Mouse (Mus musculus) mouse trophoblast stem cell (cell line): ENCODE measurements at regions not wholly inside any gene's neighbourhood (a gene's known extent, or its start where the extent isn't known, plus 50 kb on each side); places are given as distances from the start of the nearest gene placed in this dataset.
"Not testable (repeated sequence)": the region's sequence is repeated elsewhere in the genome, so short reads cannot be mapped to it uniquely, and the experiment has no call there.

ENCODE experiments used
- in situ Hi-C, 2 experiments: fragments of 300-500 bp; cut with MseI, MboI; formaldehyde crosslinking; loops; 2 replicates in 1 of 2; 3 replicates in 1 of 2; pipeline ENCODE4 v1.15.1; 2025

GRCm38 (mm10) chr10:27761402-27761801, 141.8 kb upstream of the Lama2 start:
- in situ Hi-C loops, result loop anchor here in 1 of 2 experiments (10.0 kb wide), 1 partner anchor 627 kb away; no protein-coding TSS in a partner anchor

- in situ Hi-C loops, result no loop called here
These were observed 182.8 kb upstream of the Lama2 start for GRCm38 (mm10) chr10:27802368-27802767.

GRCm38 (mm10) chr10:27809539-27809938, 190.0 kb upstream of the Lama2 start:
- in situ Hi-C loops, result no loop called here

GRCm38 (mm10) chr10:27825671-27826070, 206.1 kb upstream of the Lama2 start:
- in situ Hi-C loops, result not testable (repeated sequence)

- in situ Hi-C loops, result no loop called here
These were observed 208.8 kb upstream of the Lama2 start for GRCm38 (mm10) chr10:27828346-27828745.

- in situ Hi-C loops, result no loop called here
These were observed 219.1 kb upstream of the Lama2 start for GRCm38 (mm10) chr10:27838666-27839065.

- in situ Hi-C loops, result no loop called here
These were observed 221.6 kb upstream of the Lama2 start for GRCm38 (mm10) chr10:27841042-27841709.

GRCm38 (mm10) chr10:27843010-27843409, 223.5 kb upstream of the Lama2 start:
- in situ Hi-C loops, result no loop called here

- in situ Hi-C loops, result no loop called here
These were observed 211.0 kb upstream of the Ptprk start for GRCm38 (mm10) chr10:27863625-27864024.

GRCm38 (mm10) chr10:27880867-27881266, 193.8 kb upstream of the Ptprk start:
- in situ Hi-C loops, result no loop called here

- in situ Hi-C loops, result no loop called here
These were observed 182.7 kb upstream of the Ptprk start for GRCm38 (mm10) chr10:27891778-27892512.

GRCm38 (mm10) chr10:27916406-27916805, 158.2 kb upstream of the Ptprk start:
- in situ Hi-C loops, result no loop called here

GRCm38 (mm10) chr10:27927266-27927665, 147.4 kb upstream of the Ptprk start:
- in situ Hi-C loops, result no loop called here

- in situ Hi-C loops, result no loop called here
These were observed 132.5 kb upstream of the Ptprk start for GRCm38 (mm10) chr10:27942136-27942535.

- in situ Hi-C loops, result no loop called here
These were observed 125.5 kb upstream of the Ptprk start for GRCm38 (mm10) chr10:27949127-27949526.

GRCm38 (mm10) chr10:27968202-27968601, 106.4 kb upstream of the Ptprk start:
- in situ Hi-C loops, result no loop called here

- in situ Hi-C loops, result no loop called here
These were observed 90.6 kb upstream of the Ptprk start for GRCm38 (mm10) chr10:27984047-27984446.

- in situ Hi-C loops, result no loop called here
These were observed 89.6 kb upstream of the Ptprk start for GRCm38 (mm10) chr10:27985068-27985467.

- in situ Hi-C loops, result no loop called here
These were observed 87.6 kb upstream of the Ptprk start for GRCm38 (mm10) chr10:27987026-27987425.

GRCm38 (mm10) chr10:27988066-27988465, 86.6 kb upstream of the Ptprk start:
- in situ Hi-C loops, result no loop called here

- in situ Hi-C loops, result no loop called here
These were observed 84.1 kb upstream of the Ptprk start for GRCm38 (mm10) chr10:27990359-27991056.

- in situ Hi-C loops, result no loop called here
These were observed 83.6 kb upstream of the Ptprk start for GRCm38 (mm10) chr10:27991057-27991365.
